Mouse (Mus musculus) testis, postnatal 10 days (tissue): ENCODE measurements at regions not wholly inside any gene's neighbourhood (a gene's known extent, or its start where the extent isn't known, plus 50 kb on each side); places are given as distances from the start of the nearest gene placed in this dataset.

Experiments
- DNase-seq: peaks from one replicate; pipeline ENCODE4 v3.0.0; 2021; ENCODE audit warnings: low spot score

DNA sequence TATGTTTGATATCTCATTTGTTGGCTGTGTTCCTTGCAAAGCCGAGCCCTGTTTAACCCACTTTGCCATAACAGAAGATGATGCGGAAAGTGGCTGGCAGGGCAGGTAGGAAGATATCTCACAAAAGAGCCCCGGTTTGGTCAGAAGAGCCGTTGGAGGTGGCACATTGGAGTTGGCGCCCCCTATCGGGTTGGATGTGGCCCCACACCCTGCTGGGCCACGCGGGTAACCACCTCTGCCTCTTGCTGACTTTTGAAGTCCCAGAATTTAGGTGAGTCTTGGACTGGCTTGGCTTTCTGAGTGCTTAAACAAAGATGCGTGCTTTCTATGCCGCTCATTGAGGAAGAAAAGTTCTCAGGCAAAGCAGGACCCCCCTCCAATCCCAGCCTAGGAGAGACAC, 56.1 kb downstream of the Gm4791 start:
- DNase-seq = peak; percentile 46

DNA sequence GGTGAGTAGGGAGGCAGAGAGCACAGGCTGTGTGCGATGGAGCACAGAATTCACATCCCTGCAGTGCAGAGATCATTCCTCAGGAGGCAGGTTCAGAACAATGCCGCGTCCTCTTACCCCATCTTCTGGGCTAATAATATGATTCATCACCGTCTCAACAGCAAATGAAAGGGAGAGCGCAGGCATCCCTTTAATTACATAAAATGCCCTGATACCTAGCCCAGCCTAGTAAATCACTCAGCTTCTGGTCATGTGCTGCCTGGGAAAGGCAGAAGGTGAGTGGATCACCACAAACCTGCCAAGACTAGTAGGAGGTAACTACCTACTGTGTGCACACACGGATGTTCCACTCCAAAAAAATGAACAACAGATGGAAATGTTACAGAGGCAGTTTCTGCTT, 57.0 kb downstream of the Gm4791 start:
- no peak for DNase-seq

GRCm38 (mm10) chr9:47059339-47060005, 60.9 kb downstream of the Gm4791 start:
- DNase-seq = no peak

DNA sequence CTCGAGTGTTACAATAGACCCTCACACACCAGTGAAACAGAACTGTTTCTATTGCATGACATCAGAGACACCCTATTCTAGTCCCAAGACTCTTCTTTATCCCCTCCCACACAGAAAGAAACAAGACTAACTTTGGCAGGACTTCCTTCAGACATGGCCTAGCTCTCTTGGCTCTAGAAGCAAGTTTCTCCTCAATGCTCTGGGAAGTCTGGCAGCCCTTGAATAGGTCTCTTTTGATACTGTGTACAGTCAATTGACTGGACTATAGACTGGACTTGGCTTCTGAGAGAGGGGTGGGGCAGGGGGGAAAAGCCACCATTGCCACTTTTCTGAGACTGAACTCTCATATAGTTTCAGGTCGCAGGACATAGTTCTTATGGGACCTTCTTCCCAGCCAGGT, 62.2 kb downstream of the Gm4791 start:
- no peak for DNase-seq

DNA sequence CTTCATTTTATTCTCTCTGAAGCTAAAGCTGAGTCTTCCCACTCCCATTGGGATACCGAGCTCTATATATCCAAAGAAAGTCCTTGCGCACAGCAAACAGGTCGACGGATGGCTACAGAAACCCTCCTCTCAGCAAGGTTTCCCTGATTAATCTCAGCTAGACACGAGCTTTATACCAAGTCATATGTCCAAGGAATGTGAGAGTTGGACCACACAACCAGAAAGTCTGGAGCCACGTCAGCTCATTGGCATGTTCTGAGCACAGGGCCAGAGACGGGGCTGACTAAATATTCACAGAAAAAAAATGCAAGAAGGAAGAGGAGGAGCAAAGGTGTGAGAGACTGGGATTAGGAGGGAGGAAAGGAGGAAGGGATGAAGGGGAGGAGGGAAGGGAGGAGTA, 64.0 kb downstream of the Gm4791 start:
- no peak for DNase-seq

GRCm38 (mm10) chr9:47063751-47064150, 65.2 kb downstream of the Gm4791 start:
- DNase-seq = no peak

DNA sequence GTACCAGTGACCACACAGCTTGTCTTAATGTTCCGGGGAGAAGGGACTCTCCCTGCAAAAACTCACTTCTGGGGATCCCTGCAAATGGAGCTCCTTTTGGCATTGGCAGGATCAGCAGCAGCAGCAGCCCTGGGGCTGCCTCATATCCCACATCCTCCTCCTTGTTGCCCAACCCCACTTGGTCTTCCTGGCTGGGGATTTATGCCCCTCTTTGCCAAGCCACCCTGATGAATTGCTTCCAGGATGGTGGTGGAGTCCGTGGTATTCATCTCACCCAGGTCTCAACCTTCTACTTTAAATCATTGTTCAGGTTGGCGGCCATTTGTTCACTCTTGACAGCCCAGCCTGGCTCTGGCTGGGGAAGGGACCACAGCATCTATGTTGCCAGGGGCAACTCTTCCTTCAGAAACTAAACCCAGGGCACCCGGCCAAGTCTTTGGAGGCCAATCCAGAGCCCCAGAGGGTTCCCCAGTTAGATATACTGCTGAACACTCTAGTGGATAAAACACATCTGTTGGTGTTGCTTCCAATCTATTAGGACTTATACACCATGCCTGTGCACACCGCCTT, 66.0 kb downstream of the Gm4791 start:
- DNase-seq = peak; percentile 44

DNA sequence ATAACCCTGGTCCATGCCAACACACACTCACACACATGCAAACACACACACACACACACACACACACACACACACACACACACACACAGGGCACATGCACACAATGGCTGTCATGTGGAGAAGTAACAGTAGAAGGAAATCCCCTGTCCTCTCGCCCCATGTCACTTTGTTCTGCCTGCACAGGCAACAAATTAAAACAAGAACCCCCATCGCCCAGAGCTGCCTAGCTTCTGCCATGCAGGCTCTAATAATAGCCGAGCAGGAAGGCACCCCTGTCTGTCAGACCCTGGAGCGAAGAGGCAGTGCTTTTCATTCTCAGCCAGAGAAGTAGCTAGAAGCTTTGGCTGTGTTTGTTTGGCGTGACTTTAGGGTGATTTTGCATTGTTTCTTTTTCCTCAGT, 70.9 kb downstream of the Gm4791 start:
- DNase-seq = no peak

GRCm38 (mm10) chr9:47070958-47071357, 72.4 kb downstream of the Gm4791 start:
- DNase-seq = no peak

DNA sequence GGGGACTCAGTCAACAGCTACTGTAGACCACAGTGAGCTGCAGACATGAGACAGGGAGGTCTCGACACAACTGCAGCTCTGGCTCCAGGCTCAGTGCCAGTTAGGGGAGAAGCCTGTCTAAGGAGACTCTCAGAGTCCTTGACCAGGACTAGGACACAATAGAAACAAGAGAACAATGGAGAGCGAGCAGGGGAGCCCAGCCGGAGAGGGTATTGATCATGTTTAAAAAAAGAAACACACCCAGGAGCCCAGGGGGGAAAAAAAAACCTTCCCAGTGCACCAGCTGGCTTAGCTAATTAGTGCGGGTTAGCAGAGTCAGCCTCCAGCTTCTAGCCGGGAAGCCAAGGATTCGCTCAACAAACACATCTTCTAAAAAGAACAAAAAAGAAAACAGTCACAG, 78.4 kb downstream of the Gm4791 start:
- no peak for DNase-seq

DNA sequence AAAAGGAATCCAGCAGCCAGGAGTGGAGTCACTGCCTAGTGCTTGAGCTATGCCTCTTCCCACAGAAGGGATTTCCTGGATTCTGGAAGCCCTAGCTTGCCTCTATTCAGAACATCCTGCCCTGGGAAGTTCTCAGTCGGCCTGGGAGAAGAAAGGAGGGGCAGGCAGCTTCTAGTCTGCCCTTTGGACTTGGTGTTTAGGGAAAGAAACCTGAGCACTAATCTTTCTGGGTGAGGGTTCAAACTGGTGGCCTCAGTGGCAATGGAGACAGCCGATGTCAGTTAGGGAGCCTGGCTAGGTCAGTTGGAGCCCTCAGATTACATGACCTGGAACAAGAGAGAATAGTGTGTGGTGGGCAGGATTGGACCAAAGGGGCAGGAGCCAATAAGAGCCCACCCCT, 78.9 kb downstream of the Gm4791 start:
- DNase-seq = no peak

- DNase-seq = no peak
Measured at GRCm38 (mm10) chr9:47077945-47078344, 79.4 kb downstream of the Gm4791 start.

DNA sequence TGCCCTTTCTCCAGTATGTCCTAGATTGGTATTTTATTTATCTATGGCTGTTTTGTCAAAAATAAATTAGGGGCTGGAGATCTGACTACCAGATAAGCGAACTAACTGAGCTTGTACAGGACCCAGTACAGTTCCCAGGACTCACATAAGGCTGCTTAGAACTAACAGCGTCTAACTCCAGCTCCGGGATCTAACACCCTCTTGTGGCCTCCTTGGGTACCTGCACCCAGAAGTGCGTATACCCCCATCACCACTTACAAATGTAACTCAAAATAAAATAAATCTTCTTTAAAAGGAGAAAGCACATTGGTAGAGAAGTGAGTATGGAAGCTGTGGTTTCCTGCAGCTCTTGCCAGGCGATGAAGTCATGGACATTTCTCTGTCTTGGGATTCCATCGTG, 82.9 kb downstream of the Gm4791 start:
- DNase-seq = no peak

GRCm38 (mm10) chr9:47091796-47092195, 93.3 kb downstream of the Gm4791 start:
- no peak for DNase-seq

DNA sequence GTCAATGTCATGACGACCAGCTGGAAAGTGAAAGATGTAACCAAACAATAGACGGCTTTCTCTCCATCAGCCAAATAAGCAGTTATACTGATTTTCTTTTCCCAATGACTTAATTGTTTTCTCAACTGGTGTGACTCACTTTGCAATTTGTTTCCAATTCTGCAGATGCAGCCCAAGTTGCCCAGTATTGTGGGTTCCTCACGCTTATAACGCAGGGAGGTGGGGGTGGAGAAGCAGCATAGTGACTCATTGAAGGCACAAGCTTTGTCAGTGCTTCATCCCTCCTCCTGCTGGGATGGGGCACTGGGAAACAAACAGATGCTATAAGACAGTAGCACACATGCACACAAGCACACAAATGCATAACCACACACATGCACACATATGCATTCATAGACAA, 97.1 kb downstream of the Gm4791 start:
- no peak for DNase-seq

- DNase-seq = no peak
Measured at GRCm38 (mm10) chr9:47103316-47103715, 104.8 kb downstream of the Gm4791 start.

DNA sequence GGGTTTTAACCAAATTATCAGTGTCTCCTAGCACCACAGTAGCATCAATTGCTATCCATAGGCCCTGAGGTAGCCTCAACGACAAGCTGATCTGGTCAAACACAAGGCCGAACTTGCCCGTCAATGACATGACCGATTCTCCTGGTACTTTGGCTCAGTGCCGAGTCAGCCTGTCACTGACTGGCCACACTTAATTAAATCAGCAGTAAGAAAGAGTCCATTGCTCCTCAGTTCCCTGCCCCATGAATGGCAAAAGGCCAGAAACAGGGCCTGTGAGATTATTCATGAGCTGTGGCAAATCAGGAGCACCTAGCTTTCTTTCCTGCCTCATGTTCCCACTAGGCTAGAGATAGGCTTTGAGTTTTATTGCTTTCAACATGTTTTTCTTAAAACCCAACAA, 105.4 kb downstream of the Gm4791 start:
- DNase-seq = no peak

DNA sequence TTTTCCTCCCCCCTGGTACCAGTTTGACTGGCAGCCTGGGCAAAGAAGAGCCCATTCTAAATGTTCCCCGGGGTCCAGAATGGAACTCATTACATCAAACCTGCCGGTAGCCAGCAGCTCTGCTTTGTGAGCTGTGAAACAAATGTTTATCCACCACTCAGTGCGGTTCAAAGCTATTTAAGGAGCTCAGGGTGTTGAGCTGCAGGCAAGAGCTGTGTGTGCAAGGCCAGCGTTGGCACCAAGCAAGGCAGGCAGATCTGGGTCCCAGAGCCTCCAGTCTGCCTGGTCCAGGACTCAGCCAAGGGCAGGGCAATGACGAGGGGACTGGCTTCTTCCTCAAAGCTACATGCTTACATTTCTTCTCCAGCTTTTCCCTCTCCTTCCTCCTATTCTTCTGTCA, 109.6 kb downstream of the Gm4791 start:
- no peak for DNase-seq

GRCm38 (mm10) chr9:47119253-47119652, 120.7 kb downstream of the Gm4791 start:
- no peak for DNase-seq

GRCm38 (mm10) chr9:47123113-47123512, 124.6 kb downstream of the Gm4791 start:
- no peak for DNase-seq

DNA sequence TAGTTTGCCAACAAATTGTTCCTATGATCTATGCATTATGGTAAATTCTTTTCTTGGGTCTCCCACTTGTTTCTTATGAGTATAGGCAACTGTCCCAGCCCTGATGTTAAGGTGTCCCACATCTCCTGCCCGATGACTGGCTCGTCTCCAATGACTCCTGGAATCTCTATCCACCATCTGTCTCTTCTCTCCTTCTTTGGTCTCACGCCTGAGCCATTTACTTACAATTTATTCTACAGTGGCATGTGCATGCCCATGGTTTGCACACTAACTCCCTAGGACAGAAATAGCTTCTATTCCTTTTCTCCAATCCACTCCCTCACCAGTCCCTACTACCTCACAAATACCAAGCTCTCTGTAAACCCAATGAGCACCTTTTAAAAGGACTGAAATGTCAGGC, 127.0 kb downstream of the Gm4791 start:
- no peak for DNase-seq

DNA sequence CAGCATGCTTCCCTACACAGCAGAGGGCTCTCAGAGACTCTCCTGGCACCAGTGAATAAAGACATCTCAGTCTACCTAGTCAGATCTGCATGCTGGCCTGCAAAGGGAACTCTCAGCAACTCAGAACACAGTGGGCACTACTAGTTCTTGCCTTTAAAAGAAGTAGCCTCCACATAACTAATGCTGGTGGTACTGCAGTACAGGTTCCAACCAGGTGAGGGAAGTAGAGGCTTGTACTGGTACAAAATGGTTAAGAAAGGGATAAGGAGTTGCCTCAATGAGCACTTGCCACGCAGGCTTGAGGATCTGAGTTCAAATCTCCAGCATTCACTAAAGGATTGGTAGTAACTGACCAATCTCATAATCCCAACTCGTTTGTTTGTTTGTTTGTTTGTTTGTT, 127.7 kb downstream of the Gm4791 start:
- no peak for DNase-seq

- no peak for DNase-seq
Measured at GRCm38 (mm10) chr9:47127756-47128424, 129.3 kb downstream of the Gm4791 start.

GRCm38 (mm10) chr9:47129101-47129500, 130.6 kb downstream of the Gm4791 start:
- no peak for DNase-seq
